ENCODE assay signal across 19 mouse cellular contexts in genomic region chr14:18317457-18318411, GRCm38 (mm10). TPM values are rescaled to one million over a fixed set of nuclear protein-coding genes. Genes with fewer than 3 reads are reported as not detected.
A peak's percentile ranks its signal among the peaks of the same experiment; 100 is the strongest.
DNase-seq lines count a peak whose midpoint lies in the region; ATAC-seq and TF ChIP-seq lines count a peak whose summit lies in the region.
"Had no signal": no experiment of that assay in that cellular context is flagged by ENCODE, and none has a peak within 500 bp of the region (broad histone marks: within the 10 kb centered on the region; RNA-seq: fewer than 3 reads in every experiment).

No protein-coding gene starts in this region.

- WGBS in kidney, adult 2 months: 45% methylated on average over 11 of the region's 11 CpGs
- WGBS in lung, embryonic 16.5 days: 52% methylated on average over 11 of the region's 11 CpGs

- TF ChIP-seq CTCF in kidney, adult 2 months (conservative IDR thresholded peaks at IDR 0.05; ENCODE audit: insufficient read depth, insufficient read length, low read depth, low read length): no peak

- H3K36me3 ChIP-seq in kidney, adult 2 months (ENCODE audit: control insufficient read depth, insufficient read depth, low read length): no peaks in the 10 kb centered on the region; the same call in 1 of the 2 replicates
- no peaks in the 10 kb centered on the region for H3K36me3 ChIP-seq in lung, embryonic 16.5 days (ENCODE audit: control insufficient read depth, insufficient read depth, low read length)
- H3K36me3 ChIP-seq: forebrain, embryonic 12.5 days; neural tube, embryonic 12.5 days had no signal

- no peak overlapping the region for H3K9ac ChIP-seq in lung, embryonic 16.5 days (ENCODE audit: low read length)
- H3K9ac ChIP-seq: forebrain, embryonic 12.5 days; midbrain, embryonic 12.5 days; neural tube, embryonic 12.5 days had no signal

- H3K27ac ChIP-seq in kidney, adult 2 months (ENCODE audit: insufficient read depth, low read depth, low read length): no peak overlapping the region
- H3K27ac ChIP-seq in lung, embryonic 16.5 days (ENCODE audit: low read length): no peak overlapping the region
- H3K27ac ChIP-seq: forebrain, embryonic 12.5 days; midbrain, embryonic 12.5 days; neural tube, embryonic 12.5 days had no signal

- peak; percentile 47 for ATAC-seq in lung, embryonic 16.5 days (ENCODE audit: low read depth)
- ATAC-seq: hindbrain, embryonic 16.5 days had no signal

- H3K4me2 ChIP-seq in lung, embryonic 16.5 days (ENCODE audit: low read depth, low read length): no peak overlapping the region
- H3K4me2 ChIP-seq: forebrain, embryonic 12.5 days; midbrain, embryonic 12.5 days; neural tube, embryonic 12.5 days had no signal

- TF ChIP-seq POLR2A in kidney, adult 2 months (IDR thresholded peaks at IDR 0.05; ENCODE audit: low read depth, low read length): no peak

- H3K9me3 ChIP-seq in lung, embryonic 16.5 days (ENCODE audit: control insufficient read depth, low read length): no peaks in the 10 kb centered on the region
- H3K9me3 ChIP-seq: forebrain, embryonic 12.5 days; midbrain, embryonic 12.5 days; neural tube, embryonic 12.5 days had no signal

- peak; percentile 87 for DNase-seq in heart, adult 11 months
- DNase-seq in heart, adult 9 months (ENCODE audit: low spot score in 2 of 2): no peak
- DNase-seq in kidney, adult 2 months: peak; percentile 36
- no peak for DNase-seq in kidney, adult 8-10 months
- no peak for DNase-seq in lung, postnatal 25 days (ENCODE audit: low spot score)
- DNase-seq in yolk sac, embryonic 10.5 days (ENCODE audit: low spot score): peak; percentile 38
- no peak for DNase-seq in cerebellum, adult 9-10 months
- DNase-seq: cerebellum, adult 2 months; gastrocnemius, adult 2 months; kidney, adult 18-20 months; layer of hippocampus, postnatal 36 days; lung, adult 2 months; thymus, postnatal 14 days had no signal

- no peaks in the 10 kb centered on the region for H3K27me3 ChIP-seq in kidney, adult 2 months (replicated peaks; ENCODE audit: control insufficient read depth, insufficient read depth, low read length)
- H3K27me3 ChIP-seq in lung, embryonic 16.5 days (ENCODE audit: control insufficient read depth, insufficient read depth, low read depth, low read length): no peaks in the 10 kb centered on the region
- H3K27me3 ChIP-seq: CH12.LX; forebrain, embryonic 12.5 days; midbrain, embryonic 12.5 days; neural tube, embryonic 12.5 days had no signal

- H3K4me3 ChIP-seq in kidney, adult 2 months (ENCODE audit: insufficient read depth, low read depth, low read length): no peak overlapping the region
- no peak overlapping the region for H3K4me3 ChIP-seq in lung, embryonic 16.5 days (ENCODE audit: low read length)
- H3K4me3 ChIP-seq: forebrain, embryonic 12.5 days; gastrocnemius, adult 2 months; midbrain, embryonic 12.5 days; neural tube, embryonic 12.5 days had no signal

- H3K4me1 ChIP-seq in kidney, adult 2 months (ENCODE audit: control insufficient read depth, insufficient read depth, low read length): peaks cover 13% of the 10 kb centered on the region; the same call in 1 of the 2 replicates
- peaks cover 5% of the 10 kb centered on the region for H3K4me1 ChIP-seq in lung, embryonic 16.5 days (replicated peaks; ENCODE audit: control insufficient read depth, insufficient read depth, low read length)
- H3K4me1 ChIP-seq: forebrain, embryonic 12.5 days; midbrain, embryonic 12.5 days; neural tube, embryonic 12.5 days had no signal

RNA-seq across cellular contexts. Expression of gene Ube2e1, which starts 13.9 kb away (rescaled TPM):
- 38.1 and 51.8 TPM in 2 replicates for polyA plus RNA-seq in kidney, adult 2 months (2012; rRNA removed)
- polyA plus RNA-seq in lung, embryonic 16.5 days (2015; fragmentation: Nextera tagmentation; extraction: Ambion mirVana): 117 and 122 TPM in 2 replicates

RNA-seq across cellular contexts. Expression of gene Rpl15, which starts 46.5 kb away (rescaled TPM):
- polyA plus RNA-seq in kidney, adult 2 months (2012; rRNA removed): 257 and 357 TPM in 2 replicates
- 402 and 435 TPM in 2 replicates for polyA plus RNA-seq in lung, embryonic 16.5 days (2015; fragmentation: Nextera tagmentation; extraction: Ambion mirVana)

RNA-seq across cellular contexts. Expression of gene Nkiras1, which starts 46.8 kb away (rescaled TPM):
- polyA plus RNA-seq in kidney, adult 2 months (2012; rRNA removed): 9.4 and 13.1 TPM in 2 replicates
- 12.8 and 14.6 TPM in 2 replicates for polyA plus RNA-seq in lung, embryonic 16.5 days (2015; fragmentation: Nextera tagmentation; extraction: Ambion mirVana)

Comparison
In these comparisons a context has a peak if more than half of its experiments do, and no peak if none do; other contexts are left out.
1. DNase-seq: peak in heart, adult 11 months (single experiment), kidney, adult 2 months (single experiment) and yolk sac, embryonic 10.5 days (single experiment); none in heart, adult 9 months (0 of 2), kidney, adult 8-10 months (0 of 2), lung, postnatal 25 days (single experiment) and cerebellum, adult 9-10 months (single experiment).